Mouse (Mus musculus): ENCODE measurements around the gene Tmem141. TPM values are rescaled to one million over a fixed set of nuclear protein-coding genes. Genes with fewer than 3 reads are reported as not detected.

The Tmem141 gene
- total and polyA plus RNA-seq, 2 experiments from 2014 or later, result 39.4 to 42.7 TPM

DNA sequence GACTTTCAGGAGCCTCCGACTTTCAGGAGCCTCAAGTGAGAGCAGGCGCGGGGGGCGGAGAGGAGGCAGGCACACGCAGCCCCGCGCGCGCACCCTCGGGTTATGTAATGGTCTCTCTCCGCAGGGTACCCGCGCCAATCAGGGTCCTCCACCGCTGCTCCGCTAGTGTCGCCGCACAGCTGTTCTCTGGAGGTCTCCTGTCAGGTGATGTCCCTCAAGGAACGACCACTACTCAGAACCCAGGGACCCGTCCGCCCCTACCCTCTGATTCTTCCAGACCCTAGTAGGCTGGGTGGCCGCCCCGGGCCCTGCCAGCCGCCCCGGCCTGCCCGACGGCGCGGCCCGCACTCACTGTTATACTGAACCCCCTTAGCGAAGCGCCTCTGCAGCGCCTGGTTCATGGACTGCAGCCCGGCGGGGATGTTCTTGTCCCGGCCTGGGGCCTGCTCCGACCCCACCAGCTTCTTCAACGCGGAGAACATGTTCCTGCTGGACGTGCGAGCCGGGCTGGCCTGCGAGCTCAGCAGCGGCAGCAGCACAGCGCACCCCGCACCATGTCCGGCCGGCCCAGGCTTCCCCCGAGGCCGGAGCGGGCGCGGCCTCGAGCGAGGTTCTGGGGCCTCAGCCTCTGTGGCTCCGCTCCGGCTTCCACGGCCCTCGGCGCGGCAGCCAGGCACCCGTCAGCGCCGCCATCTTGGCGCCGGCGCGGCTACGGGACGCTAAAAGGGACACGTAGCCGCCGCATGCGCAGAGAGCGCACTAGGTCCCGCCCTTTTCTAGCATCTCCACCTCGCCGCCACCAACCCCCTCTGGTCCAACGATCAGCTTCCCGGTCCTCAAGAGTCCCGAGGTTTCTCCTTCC is 13.8 kb downstream of the Tmem141 start, which contains the start of gene Rabl6:
TSS of gene Rabl6 (minus strand) at position 761 of the 862 bp plus-strand sequence.
- Histone ChIP-seq H3K4me1 (ENCODE audit: insufficient read depth) (peaks cover 16% of the 10 kb centered on the region; the same call in 1 of the 2 replicates), H3K4me3 (ENCODE audit: low read depth, low read length) (peak within 1 kb of the TSS; percentile 66), H3K9me3 (ENCODE audit: low read length) (no peaks in the 10 kb centered on the region), H3K9ac (peak within 1 kb of the TSS; percentile 69), H3K4me2 (ENCODE audit: low read depth) (peak within 1 kb of the TSS; percentile 59), H3K27ac (ENCODE audit: low read depth, low read length) (peak within 1 kb of the TSS; percentile 91), H3K36me3 (ENCODE audit: insufficient read depth) (no peaks in the 10 kb centered on the region), H3K27me3 (ENCODE audit: insufficient read depth, low read length) (no peaks in the 10 kb centered on the region)
- TF ChIP-seq CTCF (IDR thresholded peaks at IDR 0.05; ENCODE audit: low read depth), result no peak
- WGBS, result 1% methylated on average over 80 of the region's 80 CpGs
- DNase-seq (peak; percentile 97), ATAC-seq (peak; percentile 96)

DNA sequence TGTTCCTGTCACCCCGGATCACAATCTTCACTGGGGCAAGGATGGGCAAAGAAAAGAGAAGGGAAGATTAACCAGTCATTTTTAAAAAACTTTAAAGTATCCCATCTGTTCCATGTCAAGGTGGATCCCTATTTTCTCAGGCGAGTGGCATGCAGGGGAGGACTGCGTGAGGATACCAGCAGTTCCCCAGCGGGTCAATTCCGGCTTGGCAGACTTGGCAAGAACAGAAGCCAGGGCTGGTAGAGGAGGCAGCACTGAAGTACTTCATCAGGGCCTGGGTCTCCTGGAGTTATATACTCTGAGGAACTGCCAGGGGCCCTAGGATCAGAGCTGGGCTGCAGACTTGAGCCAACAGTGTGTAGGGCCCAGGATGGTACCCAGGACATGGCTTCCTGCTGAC is 19.3 kb downstream of the Tmem141 start:
- Histone ChIP-seq H3K36me3 (ENCODE audit: insufficient read depth) (peaks cover 52% of the 10 kb centered on the region), H3K4me1 (ENCODE audit: insufficient read depth) (peaks cover 6% of the 10 kb centered on the region; the same call in 1 of the 2 replicates), H3K4me2 (ENCODE audit: low read depth) (no peak overlapping the region), H3K9me3 (ENCODE audit: low read length) (no peaks in the 10 kb centered on the region), H3K9ac (no peak overlapping the region), H3K27ac (ENCODE audit: low read depth, low read length) (no peak overlapping the region), H3K27me3 (ENCODE audit: insufficient read depth, low read length) (no peaks in the 10 kb centered on the region), H3K4me3 (ENCODE audit: low read depth, low read length) (no peak overlapping the region)
- DNase-seq (no peak), ATAC-seq (no peak)
- WGBS, result 92% methylated on average over 5 of the region's 5 CpGs
- TF ChIP-seq CTCF (IDR thresholded peaks at IDR 0.05; ENCODE audit: low read depth), result no peak

DNA sequence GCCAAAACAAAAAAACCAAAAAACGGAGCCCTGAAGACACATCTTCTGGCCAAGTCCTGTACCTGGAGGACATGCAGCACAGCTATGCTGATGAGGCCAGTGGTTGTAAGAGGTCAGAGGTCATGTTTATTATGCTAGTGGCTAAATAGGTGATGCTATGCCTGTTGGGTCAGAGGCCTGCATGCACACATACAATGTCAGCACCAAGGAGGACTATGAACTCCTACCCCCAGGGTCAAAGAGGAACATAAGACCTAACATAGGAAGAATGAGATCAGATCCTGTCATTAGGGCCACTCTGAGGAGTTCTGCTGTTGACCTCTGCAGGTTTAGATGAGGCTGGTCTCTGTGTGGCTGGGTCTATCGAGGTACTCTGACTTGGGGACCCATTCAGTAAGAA is 21.8 kb downstream of the Tmem141 start:
- WGBS, result 72% methylated on average over 2 of the region's 2 CpGs
- no peak overlapping the region for H3K4me3 ChIP-seq (ENCODE audit: low read depth, low read length)
- no peaks in the 10 kb centered on the region for H3K9me3 ChIP-seq (ENCODE audit: low read length)
- no peak overlapping the region for H3K4me2 ChIP-seq (ENCODE audit: low read depth)
- H3K4me1 ChIP-seq (ENCODE audit: insufficient read depth), result no peaks in the 10 kb centered on the region
- no peak for ATAC-seq
- DNase-seq, result no peak
- H3K9ac ChIP-seq, result no peak overlapping the region
- H3K27me3 ChIP-seq (ENCODE audit: insufficient read depth, low read length), result no peaks in the 10 kb centered on the region
- peaks cover 76% of the 10 kb centered on the region for H3K36me3 ChIP-seq (ENCODE audit: insufficient read depth)
- H3K27ac ChIP-seq (ENCODE audit: low read depth, low read length), result no peak overlapping the region
- TF ChIP-seq CTCF (IDR thresholded peaks at IDR 0.05; ENCODE audit: low read depth), result no peak

DNA sequence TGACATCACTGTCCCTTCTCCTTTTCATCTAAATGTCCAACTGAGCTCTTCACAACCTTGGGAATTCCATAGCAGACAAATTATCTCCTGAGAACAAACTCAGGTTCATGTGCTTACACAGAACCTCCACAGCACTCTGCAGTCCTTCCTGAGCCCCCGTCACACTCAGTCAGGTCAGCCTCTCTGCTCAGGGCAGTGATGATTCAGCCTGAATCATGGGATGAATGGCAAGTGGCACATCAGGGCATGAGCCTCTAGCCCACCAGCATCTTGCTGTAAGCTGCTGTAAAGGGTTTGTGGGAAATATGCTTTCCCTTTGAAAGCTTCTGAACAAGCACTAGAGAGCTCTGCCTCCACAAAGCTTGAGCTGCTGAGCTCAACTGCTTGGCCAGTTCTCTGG is 23.1 kb downstream of the Tmem141 start:
- Histone ChIP-seq H3K27me3 (ENCODE audit: insufficient read depth, low read length) (no peaks in the 10 kb centered on the region), H3K9me3 (ENCODE audit: low read length) (no peaks in the 10 kb centered on the region), H3K4me2 (ENCODE audit: low read depth) (no peak overlapping the region), H3K9ac (no peak overlapping the region), H3K4me3 (ENCODE audit: low read depth, low read length) (no peak overlapping the region), H3K36me3 (ENCODE audit: insufficient read depth) (peaks cover 83% of the 10 kb centered on the region), H3K4me1 (ENCODE audit: insufficient read depth) (no peaks in the 10 kb centered on the region), H3K27ac (ENCODE audit: low read depth, low read length) (no peak overlapping the region)
- WGBS, result 97% methylated on average over 1 of the region's 1 CpGs
- DNase-seq, result no peak
- ATAC-seq, result no peak
- TF ChIP-seq CTCF (IDR thresholded peaks at IDR 0.05; ENCODE audit: low read depth), result no peak

DNA sequence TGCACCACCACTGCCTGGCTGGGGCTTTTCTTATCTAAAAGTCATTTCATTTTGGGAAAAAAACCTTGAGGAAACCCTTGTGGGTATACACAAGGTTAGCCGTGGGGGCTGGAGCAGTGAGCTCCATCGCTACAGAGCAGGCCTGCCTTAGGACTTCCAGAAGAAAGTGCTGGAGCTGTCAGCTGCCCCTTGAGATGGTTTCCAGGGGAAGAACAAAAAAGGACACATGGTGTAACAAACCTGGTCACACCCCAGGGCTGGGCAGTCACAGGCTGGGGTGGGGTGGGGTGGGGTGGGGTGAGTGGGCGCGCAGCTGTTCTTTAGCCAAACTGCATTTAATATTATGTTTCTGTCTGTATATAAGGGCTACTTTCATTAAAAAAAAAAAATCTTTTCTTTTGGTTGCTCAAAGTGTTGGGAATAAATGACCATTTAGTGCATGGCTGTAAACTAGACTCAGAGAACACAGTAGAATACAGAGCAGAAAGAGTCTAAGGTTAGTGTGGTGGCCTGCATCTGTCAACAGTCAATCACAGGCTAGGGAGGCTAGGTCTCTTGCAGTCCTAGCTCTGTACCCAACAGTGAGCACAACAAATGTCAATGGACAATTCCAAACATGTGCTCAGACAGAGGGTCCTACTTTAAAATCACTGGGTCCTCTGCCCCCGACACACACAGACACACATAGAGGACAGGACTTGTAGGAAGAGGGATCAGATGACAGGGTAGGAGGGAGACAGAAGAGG is 24.9 kb downstream of the Tmem141 start:
- peaks cover 90% of the 10 kb centered on the region for H3K36me3 ChIP-seq (ENCODE audit: insufficient read depth)
- no peak overlapping the region for H3K9ac ChIP-seq
- H3K27ac ChIP-seq (ENCODE audit: low read depth, low read length), result no peak overlapping the region
- 97% methylated on average over 5 of the region's 5 CpGs for WGBS
- H3K4me2 ChIP-seq (ENCODE audit: low read depth), result no peak overlapping the region
- no peaks in the 10 kb centered on the region for H3K27me3 ChIP-seq (ENCODE audit: insufficient read depth, low read length)
- no peak for ATAC-seq
- no peaks in the 10 kb centered on the region for H3K4me1 ChIP-seq (ENCODE audit: insufficient read depth)
- H3K9me3 ChIP-seq (ENCODE audit: low read length), result no peaks in the 10 kb centered on the region
- H3K4me3 ChIP-seq (ENCODE audit: low read depth, low read length), result no peak overlapping the region
- no peak for TF ChIP-seq CTCF (IDR thresholded peaks at IDR 0.05; ENCODE audit: low read depth)
- no peak for DNase-seq

DNA sequence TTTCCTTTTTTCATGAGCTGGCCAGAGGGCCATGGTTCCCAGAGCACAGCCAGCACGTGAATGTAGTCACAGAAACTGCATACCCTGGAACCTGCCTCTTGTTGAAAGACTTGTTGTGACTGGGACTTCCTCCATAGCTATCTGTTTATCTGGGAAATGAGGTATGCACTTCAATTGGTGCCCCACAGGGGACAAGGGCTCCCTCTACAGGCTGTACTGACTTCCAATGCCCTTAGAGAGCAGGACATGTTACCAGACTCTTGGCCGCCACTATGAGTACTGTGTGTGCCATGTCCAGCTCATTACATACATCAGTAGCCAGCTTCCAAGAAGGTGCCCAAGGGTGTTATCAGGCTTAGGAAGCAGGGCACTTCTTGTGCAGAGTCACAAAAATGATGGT is 29.9 kb downstream of the Tmem141 start:
- Histone ChIP-seq H3K36me3 (ENCODE audit: insufficient read depth) (peaks cover 71% of the 10 kb centered on the region), H3K4me2 (ENCODE audit: low read depth) (no peak overlapping the region), H3K27me3 (ENCODE audit: insufficient read depth, low read length) (no peaks in the 10 kb centered on the region), H3K4me1 (ENCODE audit: insufficient read depth) (no peaks in the 10 kb centered on the region), H3K4me3 (ENCODE audit: low read depth, low read length) (no peak overlapping the region), H3K9ac (no peak overlapping the region), H3K27ac (ENCODE audit: low read depth, low read length) (no peak overlapping the region), H3K9me3 (ENCODE audit: low read length) (no peaks in the 10 kb centered on the region)
- no peak for DNase-seq
- 85% methylated on average over 2 of the region's 2 CpGs for WGBS
- no peak for ATAC-seq
- peak; percentile 43 for TF ChIP-seq CTCF (IDR thresholded peaks at IDR 0.05; ENCODE audit: low read depth)
